Mouse (Mus musculus) midbrain, embryonic 10.5 days (tissue): ENCODE data around the gene Rps6kc1. TPM values are rescaled to one million over a fixed set of nuclear protein-coding genes. Genes with fewer than 3 reads are reported as not detected.

Source experiments
- DNase-seq: peaks from one replicate; pipeline ENCODE4 v3.0.0-alpha.2; 2017; ENCODE audit warnings: low spot score
- H3K27ac ChIP-seq: fragments of 300-500 bp; sonication (generic); replicated peaks from 2 replicates; pipeline ENCODE4 v1.5.1; 2016; ENCODE audit warnings: mild to moderate bottlenecking
- H3K27me3 ChIP-seq: fragments of 300-500 bp; sonication (generic); 2 replicates; pipeline ENCODE4 v1.6.1; 2016; ENCODE audit warnings: low read depth, mild to moderate bottlenecking; ENCODE audit not compliant: poor library complexity, severe bottlenecking
- H3K36me3 ChIP-seq: fragments of 300-500 bp; sonication (generic); 2 replicates; pipeline ENCODE4 v1.6.1; 2016; ENCODE audit warnings: mild to moderate bottlenecking, moderate library complexity
- H3K4me1 ChIP-seq: fragments of 300-500 bp; sonication (generic); 2 replicates; pipeline ENCODE4 v1.6.1; 2016
- H3K4me3 ChIP-seq: fragments of 300-500 bp; sonication (generic); 2 replicates; pipeline ENCODE4 v1.5.1; 2016; ENCODE audit warnings: mild to moderate bottlenecking, moderate library complexity
- H3K9me3 ChIP-seq: fragments of 300-500 bp; sonication (generic); replicated peaks from 2 replicates; pipeline ENCODE4 v1.6.1; 2016; ENCODE audit warnings: mild to moderate bottlenecking
- WGBS: fragments of 180-500 bp; shearing (Covaris S2); methylation state at CpG from one replicate; pipeline ENCODE4 v1.1.7; 2016; 5-methylcytosine and 5-hydroxymethylcytosine counted together
- polyA plus RNA-seq: library from polyadenylated mRNA; unstranded; fragments of >200 nt; fragmentation: Nextera tagmentation; extraction: Ambion mirVana; gene quantifications from 2 replicates; pipeline ENCODE4 v1.2.1, GENCODE M21; 2016

Rps6kc1 gene
- polyA plus RNA-seq, 1 experiment from 2014 or later: 16.2 TPM

GRCm38 (mm10) chr1:190772088-190772885, 139.3 kb downstream of the Rps6kc1 start:
- Histone ChIP-seq H3K27me3 (no peaks in the 10 kb centered on the region), H3K4me1 (0 out of 2 replicates have a peak, but pooled peaks cover under 1% of the 10 kb centered on the region), H3K4me3 (no peak overlapping the region), H3K9me3 (no peaks in the 10 kb centered on the region), H3K27ac (no peak overlapping the region), H3K36me3 (peaks cover 11% of the 10 kb centered on the region)
- 88% methylated on average over 13 of the region's 13 CpGs for WGBS
- DNase-seq: no peak

GRCm38 (mm10) chr1:190769748-190770147, 141.8 kb downstream of the Rps6kc1 start:
- H3K4me3 ChIP-seq: no peak overlapping the region
- 87% methylated on average over 7 of the region's 7 CpGs for WGBS

GRCm38 (mm10) chr1:190768307-190768706, 143.3 kb downstream of the Rps6kc1 start:
- H3K4me3 ChIP-seq: no peak overlapping the region
- H3K27ac ChIP-seq: no peak overlapping the region; the same call in 1 of the 2 replicates
- peaks cover 4% of the 10 kb centered on the region for H3K36me3 ChIP-seq
- H3K4me1 ChIP-seq: no peaks in the 10 kb centered on the region
- WGBS: 88% methylated on average over 1 of the region's 1 CpGs
- DNase-seq: no peak
- 0 out of 2 replicates have a peak, but pooled peaks cover 7% of the 10 kb centered on the region for H3K9me3 ChIP-seq
- H3K27me3 ChIP-seq: no peaks in the 10 kb centered on the region

More at GRCm38 (mm10) chr1:190769748-190770147, 141.8 kb downstream of the Rps6kc1 start:
- H3K4me1 ChIP-seq: no peaks in the 10 kb centered on the region
- H3K27me3 ChIP-seq: no peaks in the 10 kb centered on the region
- H3K27ac ChIP-seq: no peak overlapping the region
- 0 out of 2 replicates have a peak, but pooled peaks cover 7% of the 10 kb centered on the region for H3K9me3 ChIP-seq
- DNase-seq: no peak
- peaks cover 8% of the 10 kb centered on the region for H3K36me3 ChIP-seq

- no peak for DNase-seq
- Histone ChIP-seq H3K9me3 (0 out of 2 replicates have a peak, but pooled peaks cover 7% of the 10 kb centered on the region), H3K4me3 (no peak overlapping the region), H3K36me3 (no peaks in the 10 kb centered on the region), H3K27ac (no peak overlapping the region), H3K4me1 (peaks cover 1% of the 10 kb centered on the region), H3K27me3 (no peaks in the 10 kb centered on the region)
- WGBS: 77% methylated on average over 8 of the region's 8 CpGs
Observed at GRCm38 (mm10) chr1:190767621-190768020, 143.9 kb downstream of the Rps6kc1 start.

- WGBS: 98% methylated on average over 2 of the region's 2 CpGs
Observed at GRCm38 (mm10) chr1:190766800-190767199, 144.8 kb downstream of the Rps6kc1 start.

GRCm38 (mm10) chr1:190763756-190764155, 147.8 kb downstream of the Rps6kc1 start:
- Histone ChIP-seq H3K4me1 (peaks cover 11% of the 10 kb centered on the region), H3K27ac (no peak overlapping the region), H3K36me3 (no peaks in the 10 kb centered on the region), H3K27me3 (no peaks in the 10 kb centered on the region), H3K9me3 (0 out of 2 replicates have a peak, but pooled peaks cover 7% of the 10 kb centered on the region), H3K4me3 (no peak overlapping the region)
- 84% methylated on average over 10 of the region's 10 CpGs for WGBS
- DNase-seq: no peak

More at GRCm38 (mm10) chr1:190766800-190767199, 144.8 kb downstream of the Rps6kc1 start:
- peaks cover 10% of the 10 kb centered on the region for H3K4me1 ChIP-seq
- no peak overlapping the region for H3K27ac ChIP-seq
- DNase-seq: no peak
- 0 out of 2 replicates have a peak, but pooled peaks cover 7% of the 10 kb centered on the region for H3K9me3 ChIP-seq
- no peaks in the 10 kb centered on the region for H3K36me3 ChIP-seq
- no peaks in the 10 kb centered on the region for H3K27me3 ChIP-seq
- H3K4me3 ChIP-seq: no peak overlapping the region

GRCm38 (mm10) chr1:190761786-190762185, 149.8 kb downstream of the Rps6kc1 start:
- Histone ChIP-seq H3K4me1 (peaks cover 16% of the 10 kb centered on the region), H3K27ac (peak overlapping the region; percentile 58), H3K36me3 (no peaks in the 10 kb centered on the region), H3K9me3 (peaks cover 7% of the 10 kb centered on the region; the same call in 1 of the 2 replicates), H3K27me3 (no peaks in the 10 kb centered on the region), H3K4me3 (no peak overlapping the region)
- peak; percentile 29 for DNase-seq
- 44% methylated on average over 4 of the region's 5 CpGs for WGBS

GRCm38 (mm10) chr1:190757899-190758298, 153.7 kb downstream of the Rps6kc1 start:
- no peaks in the 10 kb centered on the region for H3K36me3 ChIP-seq
- no peak overlapping the region for H3K27ac ChIP-seq
- no peaks in the 10 kb centered on the region; the same call in 1 of the 2 replicates for H3K9me3 ChIP-seq
- peaks cover 16% of the 10 kb centered on the region for H3K4me1 ChIP-seq
- no peak for DNase-seq
- no peaks in the 10 kb centered on the region for H3K27me3 ChIP-seq
- 87% methylated on average over 7 of the region's 8 CpGs for WGBS
- H3K4me3 ChIP-seq: no peak overlapping the region

- Histone ChIP-seq H3K27me3 (no peaks in the 10 kb centered on the region), H3K4me3 (peak overlapping the region; percentile 27; the same call in 1 of the 2 replicates), H3K4me1 (peaks cover 18% of the 10 kb centered on the region), H3K9me3 (no peaks in the 10 kb centered on the region; the same call in 1 of the 2 replicates), H3K36me3 (no peaks in the 10 kb centered on the region), H3K27ac (peak overlapping the region; percentile 90)
- WGBS: 34% methylated on average over 8 of the region's 8 CpGs
- peak; percentile 56 for DNase-seq
Observed at GRCm38 (mm10) chr1:190751794-190752570, 159.6 kb downstream of the Rps6kc1 start.

- 88% methylated on average over 10 of the region's 10 CpGs for WGBS
- no peak overlapping the region for H3K27ac ChIP-seq
- H3K4me1 ChIP-seq: peaks cover 18% of the 10 kb centered on the region
- no peaks in the 10 kb centered on the region; the same call in 1 of the 2 replicates for H3K9me3 ChIP-seq
- H3K36me3 ChIP-seq: no peaks in the 10 kb centered on the region
- H3K27me3 ChIP-seq: no peaks in the 10 kb centered on the region
- no peak overlapping the region for H3K4me3 ChIP-seq
- no peak for DNase-seq
Observed at GRCm38 (mm10) chr1:190748937-190749336, 162.6 kb downstream of the Rps6kc1 start.

GRCm38 (mm10) chr1:190741421-190741820, 170.1 kb downstream of the Rps6kc1 start:
- Histone ChIP-seq H3K36me3 (no peaks in the 10 kb centered on the region), H3K4me3 (no peak overlapping the region), H3K4me1 (no peaks in the 10 kb centered on the region), H3K9me3 (no peaks in the 10 kb centered on the region), H3K27ac (no peak overlapping the region), H3K27me3 (no peaks in the 10 kb centered on the region)
- DNase-seq: no peak
- 82% methylated on average over 5 of the region's 5 CpGs for whole genome bisulfite sequencing

GRCm38 (mm10) chr1:190732803-190733202, 178.8 kb downstream of the Rps6kc1 start:
- peaks cover 29% of the 10 kb centered on the region for H3K4me1 ChIP-seq
- H3K9me3 ChIP-seq: no peaks in the 10 kb centered on the region
- H3K27ac ChIP-seq: no peak overlapping the region
- 88% methylated on average over 6 of the region's 6 CpGs for WGBS
- no peaks in the 10 kb centered on the region for H3K27me3 ChIP-seq
- no peak for DNase-seq
- no peaks in the 10 kb centered on the region for H3K36me3 ChIP-seq
- H3K4me3 ChIP-seq: no peak overlapping the region
